Mouse (Mus musculus): ENCODE data around the gene Antxr2.

Antxr2 gene

GRCm38 (mm10) chr5:97837333-97837732 is 193.5 kb downstream of the Antxr2 start:
- no peak for DNase-seq (ENCODE audit: low read depth, low spot score)

- DNase-seq (ENCODE audit: low read depth, low spot score), result no peak
Measured at GRCm38 (mm10) chr5:97835418-97835817, 195.4 kb downstream of the Antxr2 start.

GRCm38 (mm10) chr5:97834770-97835169 is 196.1 kb downstream of the Antxr2 start:
- no peak for DNase-seq (ENCODE audit: low read depth, low spot score)
